Mouse (Mus musculus) splenic B cell, adult 2 months (primary cell): ENCODE results near the gene Upk3a.

Experiments used
- DNase-seq: peaks from one replicate; pipeline ENCODE4 v3.0.0-alpha.2; 2011; ENCODE audit warnings: low read depth, low spot score
- H3K27me3 ChIP-seq: 2 replicates; pipeline ENCODE4 v1.6.1; 2012; ENCODE audit warnings: mild to moderate bottlenecking, low read length, moderate library complexity, mixed read lengths; ENCODE audit not compliant: control insufficient read depth, poor library complexity, insufficient read depth, severe bottlenecking
- H3K36me3 ChIP-seq: 2 replicates; pipeline ENCODE4 v1.6.1; 2012; ENCODE audit warnings: mild to moderate bottlenecking, low read length, moderate library complexity, mixed read lengths; ENCODE audit not compliant: control insufficient read depth, poor library complexity, insufficient read depth, severe bottlenecking

The Upk3a gene

GRCm38 (mm10) chr15:85016951-85017664, at the start of gene Upk3a:
Gene Upk3a, plus strand, starts transcription at chr15:85017141.
- H3K36me3 ChIP-seq: no peaks in the 10 kb centered on the region
- DNase-seq: peak; percentile 20

GRCm38 (mm10) chr15:84968534-84968933, 48.4 kb upstream of the Upk3a start:
- peak; percentile 63 for DNase-seq
- H3K36me3 ChIP-seq: no peaks in the 10 kb centered on the region
- H3K27me3 ChIP-seq: no peaks in the 10 kb centered on the region

More at GRCm38 (mm10) chr15:85016951-85017664, at the start of gene Upk3a:
- no peaks in the 10 kb centered on the region for H3K27me3 ChIP-seq

- Histone ChIP-seq H3K27me3 (no peaks in the 10 kb centered on the region), H3K36me3 (no peaks in the 10 kb centered on the region)
- DNase-seq: no peak
These were observed 43.9 kb upstream of the Upk3a start for GRCm38 (mm10) chr15:84972860-84973543.

GRCm38 (mm10) chr15:84973544-84973871, 43.4 kb upstream of the Upk3a start:
- no peak for DNase-seq
- Histone ChIP-seq H3K36me3 (no peaks in the 10 kb centered on the region), H3K27me3 (no peaks in the 10 kb centered on the region)

- H3K27me3 ChIP-seq: no peaks in the 10 kb centered on the region
- no peaks in the 10 kb centered on the region for H3K36me3 ChIP-seq
- DNase-seq: no peak
These were observed 41.2 kb upstream of the Upk3a start for GRCm38 (mm10) chr15:84975729-84976128.

GRCm38 (mm10) chr15:84981609-84982313, 35.2 kb upstream of the Upk3a start:
- peak; percentile 43 for DNase-seq
- Histone ChIP-seq H3K27me3 (no peaks in the 10 kb centered on the region), H3K36me3 (no peaks in the 10 kb centered on the region; the same call in 1 of the 2 replicates)

GRCm38 (mm10) chr15:84982888-84983287, 34.1 kb upstream of the Upk3a start:
- peak; percentile 41 for DNase-seq
- Histone ChIP-seq H3K36me3 (no peaks in the 10 kb centered on the region; the same call in 1 of the 2 replicates), H3K27me3 (no peaks in the 10 kb centered on the region)

- Histone ChIP-seq H3K36me3 (no peaks in the 10 kb centered on the region; the same call in 1 of the 2 replicates), H3K27me3 (no peaks in the 10 kb centered on the region)
- DNase-seq: no peak
These were observed 33.2 kb upstream of the Upk3a start for GRCm38 (mm10) chr15:84983721-84984120.

GRCm38 (mm10) chr15:84985516-84986160, 31.3 kb upstream of the Upk3a start:
- no peaks in the 10 kb centered on the region for H3K27me3 ChIP-seq
- DNase-seq: no peak
- no peaks in the 10 kb centered on the region; the same call in 1 of the 2 replicates for H3K36me3 ChIP-seq

GRCm38 (mm10) chr15:84986171-84987019, 30.5 kb upstream of the Upk3a start:
- peak; percentile 77 for DNase-seq
- Histone ChIP-seq H3K27me3 (no peaks in the 10 kb centered on the region), H3K36me3 (no peaks in the 10 kb centered on the region; the same call in 1 of the 2 replicates)

GRCm38 (mm10) chr15:84987020-84987815, 29.7 kb upstream of the Upk3a start:
- DNase-seq: peak; percentile 52
- no peaks in the 10 kb centered on the region for H3K27me3 ChIP-seq

GRCm38 (mm10) chr15:84987874-84988825, 28.8 kb upstream of the Upk3a start, which contains the start of gene 5031439G07Rik:
Gene 5031439G07Rik, minus strand, starts transcription at chr15:84988551.
- H3K27me3 ChIP-seq: no peaks in the 10 kb centered on the region
- DNase-seq: peak; percentile 96
- H3K36me3 ChIP-seq: no peaks in the 10 kb centered on the region; the same call in 1 of the 2 replicates

More at GRCm38 (mm10) chr15:84987020-84987815, 29.7 kb upstream of the Upk3a start:
- H3K36me3 ChIP-seq: no peaks in the 10 kb centered on the region; the same call in 1 of the 2 replicates
